Mouse (Mus musculus) heart, embryonic 10.5 days (tissue): Measurements from ENCODE around the gene Ampd1. TPM values are rescaled to one million over a fixed set of nuclear protein-coding genes. Genes with fewer than 3 reads are reported as not detected.
"Not testable (repeated sequence)": the region's sequence is repeated elsewhere in the genome, so short reads cannot be mapped to it uniquely, and the experiment has no call there.

Experiments
- DNase-seq: peaks from one replicate; pipeline ENCODE4 v3.0.0-alpha.2; 2017; ENCODE audit warnings: low spot score
- H3K27ac ChIP-seq: fragments of 300-500 bp; sonication (generic); 2 replicates; pipeline ENCODE4 v1.5.1; 2016; ENCODE audit warnings: mild to moderate bottlenecking
- H3K27me3 ChIP-seq: fragments of 300-500 bp; sonication (generic); 2 replicates; pipeline ENCODE4 v1.6.1; 2016; ENCODE audit warnings: mild to moderate bottlenecking; ENCODE audit not compliant: poor library complexity, insufficient read depth, severe bottlenecking
- H3K36me3 ChIP-seq: fragments of 300-500 bp; sonication (generic); 2 replicates; pipeline ENCODE4 v1.6.1; 2016; ENCODE audit warnings: mild to moderate bottlenecking, moderate library complexity
- H3K4me1 ChIP-seq: fragments of 300-500 bp; sonication (generic); 2 replicates; pipeline ENCODE4 v1.6.1; 2016; ENCODE audit warnings: mild to moderate bottlenecking
- H3K4me3 ChIP-seq: fragments of 300-500 bp; sonication (generic); 2 replicates; pipeline ENCODE4 v1.5.1; 2016; ENCODE audit warnings: mild to moderate bottlenecking, moderate library complexity
- H3K9me3 ChIP-seq: fragments of 300-500 bp; sonication (generic); 2 replicates; pipeline ENCODE4 v1.6.1; 2016; ENCODE audit warnings: mild to moderate bottlenecking, moderate library complexity
- WGBS: fragments of 180-500 bp; shearing (Covaris S2); methylation state at CpG from one replicate; pipeline ENCODE4 v1.1.7; 2016; 5-methylcytosine and 5-hydroxymethylcytosine counted together
- polyA plus RNA-seq: library from polyadenylated mRNA; unstranded; fragments of >200 nt; fragmentation: Nextera tagmentation; extraction: Ambion mirVana; gene quantifications from 2 replicates; pipeline ENCODE4 v1.2.1, GENCODE M21; 2016

The Ampd1 gene
- polyA plus RNA-seq, 1 experiment from 2014 or later, result not detected

- H3K4me1 ChIP-seq, result no peaks in the 10 kb centered on the region; the same call in 1 of the 2 replicates
- WGBS, result 88% methylated on average over 3 of the region's 3 CpGs
- H3K27ac ChIP-seq, result no peak overlapping the region
- no peaks in the 10 kb centered on the region for H3K36me3 ChIP-seq
- DNase-seq, result no peak
- H3K4me3 ChIP-seq, result no peak overlapping the region
- H3K9me3 ChIP-seq, result no peaks in the 10 kb centered on the region
- H3K27me3 ChIP-seq, result no peaks in the 10 kb centered on the region
Observed at GRCm38 (mm10) chr3:103123636-103124035, 49.8 kb downstream of the Ampd1 start.

DNA sequence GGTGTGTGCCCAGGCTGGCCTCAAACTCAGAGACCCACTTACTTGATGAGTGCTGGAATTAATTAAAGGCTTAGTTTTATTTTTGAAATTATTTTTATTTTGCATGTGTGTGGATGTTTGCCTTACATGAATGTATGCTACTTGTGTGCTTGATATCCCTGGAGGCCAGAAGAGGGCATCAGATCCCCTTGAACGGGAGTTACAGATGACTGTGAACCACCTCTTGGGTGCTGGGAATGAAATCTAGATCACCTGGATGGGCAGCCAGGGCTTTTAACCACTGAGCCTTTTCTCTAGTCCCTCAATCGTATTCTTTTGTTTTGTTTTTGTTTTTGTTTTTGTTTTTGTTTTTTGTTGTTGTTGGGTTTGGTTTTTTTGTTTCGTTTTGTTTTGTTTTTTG lies 52.3 kb downstream of the Ampd1 start:
- H3K4me3 ChIP-seq, result no peak overlapping the region
- no peaks in the 10 kb centered on the region for H3K36me3 ChIP-seq
- no peak for DNase-seq
- 89% methylated on average over 3 of the region's 3 CpGs for WGBS
- H3K27me3 ChIP-seq, result no peaks in the 10 kb centered on the region
- no peak overlapping the region for H3K27ac ChIP-seq
- no peaks in the 10 kb centered on the region for H3K9me3 ChIP-seq
- H3K4me1 ChIP-seq, result peaks cover 10% of the 10 kb centered on the region

- Histone ChIP-seq H3K36me3 (no peaks in the 10 kb centered on the region), H3K27ac (no peak overlapping the region), H3K4me1 (peaks cover 10% of the 10 kb centered on the region), H3K9me3 (no peaks in the 10 kb centered on the region), H3K4me3 (no peak overlapping the region), H3K27me3 (no peaks in the 10 kb centered on the region)
- WGBS, result 56% methylated on average over 2 of the region's 2 CpGs
- no peak for DNase-seq
Observed at GRCm38 (mm10) chr3:103127177-103127576, 53.4 kb downstream of the Ampd1 start.

GRCm38 (mm10) chr3:103127721-103128120 lies 53.9 kb downstream of the Ampd1 start:
- Histone ChIP-seq H3K4me3 (no peak overlapping the region), H3K27ac (peak overlapping the region; percentile 29; the same call in 1 of the 2 replicates), H3K36me3 (no peaks in the 10 kb centered on the region), H3K9me3 (no peaks in the 10 kb centered on the region), H3K4me1 (peaks cover 10% of the 10 kb centered on the region), H3K27me3 (no peaks in the 10 kb centered on the region)
- no peak for DNase-seq
- WGBS, result 79% methylated on average over 5 of the region's 5 CpGs

- WGBS, result 61% methylated on average over 4 of the region's 4 CpGs
- no peak for DNase-seq
- H3K9me3 ChIP-seq, result no peaks in the 10 kb centered on the region
- H3K27me3 ChIP-seq, result no peaks in the 10 kb centered on the region
- no peak overlapping the region for H3K4me3 ChIP-seq
- peaks cover 10% of the 10 kb centered on the region for H3K4me1 ChIP-seq
- peak overlapping the region; percentile 77; the same call in 1 of the 2 replicates for H3K27ac ChIP-seq
- no peaks in the 10 kb centered on the region for H3K36me3 ChIP-seq
Observed at GRCm38 (mm10) chr3:103128251-103128650, 54.4 kb downstream of the Ampd1 start.

DNA sequence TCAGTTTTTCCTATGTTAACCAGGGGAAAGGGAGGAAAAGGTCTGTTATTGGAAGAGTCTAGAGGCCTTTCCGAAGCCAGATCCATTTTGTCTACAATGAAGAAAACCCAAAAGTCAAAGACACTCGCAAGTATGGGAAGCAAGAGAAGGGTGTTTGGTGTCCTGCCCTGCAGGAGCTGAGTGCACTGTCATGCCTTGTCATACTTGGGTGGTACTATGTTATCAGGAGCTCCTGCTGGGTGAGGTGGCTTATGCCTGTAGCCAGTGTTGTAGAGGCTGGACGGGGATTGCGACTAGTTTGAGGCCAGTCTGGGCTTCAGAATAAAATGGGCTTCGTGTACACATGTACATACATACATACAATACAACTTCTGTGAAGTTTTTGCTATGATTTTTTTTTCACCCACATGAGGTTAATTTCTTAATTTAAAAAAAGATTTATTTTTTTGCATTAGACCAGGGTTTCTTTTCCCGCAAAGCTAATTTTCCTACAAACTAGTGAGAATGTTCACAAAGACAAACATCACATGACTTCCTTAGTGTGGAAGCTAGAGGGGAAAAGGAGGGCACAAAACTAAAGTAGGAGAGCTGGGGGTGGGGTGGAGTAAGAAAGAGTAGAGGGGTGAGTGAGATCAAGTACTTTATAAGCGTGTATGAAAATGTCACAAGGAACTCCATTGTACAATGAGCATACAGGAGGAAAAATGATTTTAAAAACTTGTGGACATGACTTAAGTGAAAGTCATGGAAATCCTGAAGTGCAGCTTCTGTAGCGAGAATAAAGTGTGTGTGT lies 55.7 kb downstream of the Ampd1 start:
- H3K9me3 ChIP-seq, result no peaks in the 10 kb centered on the region
- H3K27ac ChIP-seq, result peak overlapping the region; percentile 77
- no peaks in the 10 kb centered on the region for H3K27me3 ChIP-seq
- peaks cover 10% of the 10 kb centered on the region for H3K4me1 ChIP-seq
- peak; percentile 90 for DNase-seq
- H3K4me3 ChIP-seq, result no peak overlapping the region
- H3K36me3 ChIP-seq, result no peaks in the 10 kb centered on the region
- WGBS, result 68% methylated on average over 8 of the region's 8 CpGs

GRCm38 (mm10) chr3:103130236-103130751 lies 56.5 kb downstream of the Ampd1 start:
- Histone ChIP-seq H3K27ac (peak overlapping the region; percentile 77), H3K36me3 (no peaks in the 10 kb centered on the region), H3K4me3 (peak overlapping the region; percentile 32), H3K4me1 (peaks cover 10% of the 10 kb centered on the region), H3K9me3 (no peaks in the 10 kb centered on the region), H3K27me3 (no peaks in the 10 kb centered on the region)
- DNase-seq, result peak; percentile 84
- 40% methylated on average over 6 of the region's 6 CpGs for WGBS

GRCm38 (mm10) chr3:103133098-103133497 lies 59.3 kb downstream of the Ampd1 start:
- no peak overlapping the region for H3K27ac ChIP-seq
- no peaks in the 10 kb centered on the region for H3K9me3 ChIP-seq
- H3K36me3 ChIP-seq, result no peaks in the 10 kb centered on the region
- no peak overlapping the region for H3K4me3 ChIP-seq
- WGBS, result 91% methylated on average over 10 of the region's 10 CpGs
- DNase-seq, result no peak
- H3K4me1 ChIP-seq, result peaks cover 10% of the 10 kb centered on the region
- no peaks in the 10 kb centered on the region for H3K27me3 ChIP-seq

DNA sequence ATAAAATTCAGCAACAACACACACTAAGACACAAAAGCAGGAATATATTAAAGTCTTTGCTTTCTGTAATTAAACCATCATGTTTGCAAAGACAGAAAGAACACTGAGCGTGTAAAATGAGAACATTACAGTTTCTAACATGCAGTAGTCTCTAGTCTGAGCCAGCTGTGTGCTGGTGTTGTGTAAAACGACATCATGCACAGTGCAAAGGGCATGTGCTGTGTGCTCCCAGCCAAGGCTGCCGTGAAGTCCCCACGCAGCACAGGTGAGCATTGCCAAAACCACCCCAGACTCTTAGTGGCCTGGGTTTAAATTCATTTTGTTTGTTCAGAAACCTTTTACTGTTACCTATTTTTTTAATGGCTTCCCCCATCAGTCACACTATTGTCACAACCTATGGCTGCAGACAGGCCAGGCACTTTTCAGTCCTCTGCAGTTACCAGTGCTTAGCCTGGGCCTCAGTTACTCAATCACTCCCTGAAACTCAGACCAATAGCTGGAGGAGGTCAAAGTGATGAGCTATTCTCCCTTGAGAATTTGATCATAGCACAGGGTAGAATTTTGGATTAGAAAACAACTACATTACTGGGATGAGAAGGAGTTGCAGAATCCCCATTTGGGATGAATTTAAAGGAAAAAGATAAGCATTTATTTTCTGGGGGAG lies 62.7 kb downstream of the Ampd1 start:
- H3K4me3 ChIP-seq, result no peak overlapping the region
- H3K4me1 ChIP-seq, result peaks cover 14% of the 10 kb centered on the region
- H3K27me3 ChIP-seq, result no peaks in the 10 kb centered on the region
- 87% methylated on average over 4 of the region's 4 CpGs for WGBS
- no peaks in the 10 kb centered on the region for H3K9me3 ChIP-seq
- no peaks in the 10 kb centered on the region for H3K36me3 ChIP-seq
- H3K27ac ChIP-seq, result no peak overlapping the region
- no peak for DNase-seq

- Histone ChIP-seq H3K4me1 (peaks cover 14% of the 10 kb centered on the region), H3K36me3 (no peaks in the 10 kb centered on the region), H3K9me3 (no peaks in the 10 kb centered on the region), H3K4me3 (no peak overlapping the region), H3K27me3 (no peaks in the 10 kb centered on the region), H3K27ac (peak overlapping the region; percentile 81)
- no peak for DNase-seq
- 58% methylated on average over 8 of the region's 8 CpGs for WGBS
Observed at GRCm38 (mm10) chr3:103139047-103139446, 65.2 kb downstream of the Ampd1 start.

- Histone ChIP-seq H3K27ac (peak overlapping the region; percentile 81), H3K4me1 (peaks cover 14% of the 10 kb centered on the region), H3K4me3 (peak overlapping the region; percentile 24; the same call in 1 of the 2 replicates)
- not testable (repeated sequence) for H3K9me3 ChIP-seq, H3K27me3 ChIP-seq, DNase-seq, H3K36me3 ChIP-seq
- 39% methylated on average over 11 of the region's 11 CpGs for WGBS
Observed at GRCm38 (mm10) chr3:103140095-103140838, 66.5 kb downstream of the Ampd1 start.

GRCm38 (mm10) chr3:103141287-103141686 lies 67.5 kb downstream of the Ampd1 start:
- H3K9me3 ChIP-seq, result no peaks in the 10 kb centered on the region
- H3K27ac ChIP-seq, result no peak overlapping the region
- no peak overlapping the region for H3K4me3 ChIP-seq
- H3K27me3 ChIP-seq, result no peaks in the 10 kb centered on the region
- no peaks in the 10 kb centered on the region for H3K36me3 ChIP-seq
- H3K4me1 ChIP-seq, result peaks cover 14% of the 10 kb centered on the region
- WGBS, result 88% methylated on average over 11 of the region's 11 CpGs
- DNase-seq, result no peak

DNA sequence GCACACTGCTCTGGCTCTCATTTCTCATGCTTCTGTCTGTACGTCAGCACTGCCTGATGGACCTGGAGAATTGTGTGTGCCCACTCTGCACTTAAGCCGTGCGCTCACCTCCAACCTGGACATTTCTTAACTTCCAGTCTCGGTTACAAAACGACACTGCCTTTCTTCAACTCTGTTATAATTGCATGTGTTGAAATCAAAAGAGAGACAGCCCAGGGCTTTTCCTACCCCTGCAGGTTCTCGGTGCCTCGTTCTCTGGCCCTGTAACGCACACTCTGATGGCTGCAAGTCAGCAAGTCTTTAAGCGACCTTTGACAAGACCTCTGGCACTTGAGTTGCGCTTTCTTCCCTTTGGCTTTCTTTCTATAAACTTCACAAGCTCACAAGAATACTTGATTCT lies 68.6 kb downstream of the Ampd1 start:
- WGBS, result 80% methylated on average over 10 of the region's 10 CpGs
- no peaks in the 10 kb centered on the region for H3K27me3 ChIP-seq
- no peak for DNase-seq

More for the DNA sequence above, 68.6 kb downstream of the Ampd1 start:
- Histone ChIP-seq H3K9me3 (no peaks in the 10 kb centered on the region), H3K4me1 (peaks cover 14% of the 10 kb centered on the region), H3K27ac (no peak overlapping the region), H3K36me3 (no peaks in the 10 kb centered on the region), H3K4me3 (no peak overlapping the region)
